Mouse (Mus musculus) olfactory bulb, adult 2 months (tissue): ENCODE measurements at regions not wholly inside any gene's neighbourhood (a gene's known extent, or its start where the extent isn't known, plus 50 kb on each side); places are given as distances from the start of the nearest gene placed in this dataset.

Source experiments
- H3K27ac ChIP-seq: fragments of 200-500 bp; 2 replicates; pipeline ENCODE4 v1.5.1; 2012; ENCODE audit warnings: low read depth, low read length; ENCODE audit not compliant: insufficient read depth
- H3K4me1 ChIP-seq: fragments of 200-500 bp; 2 replicates; pipeline ENCODE4 v1.6.1; 2012; ENCODE audit warnings: low read length; ENCODE audit not compliant: control insufficient read depth, insufficient read depth
- H3K4me3 ChIP-seq: fragments of 200-500 bp; 2 replicates; pipeline ENCODE4 v1.5.1; 2012; ENCODE audit warnings: mild to moderate bottlenecking, low read depth, low read length, moderate library complexity; ENCODE audit not compliant: insufficient read depth
- CTCF ChIP-seq: fragments of 200-500 bp; IDR thresholded peaks from 2 replicates; pipeline ENCODE4 v1.5.1; 2012; ENCODE audit warnings: low read depth, mild to moderate bottlenecking, low read length, moderate library complexity; ENCODE audit not compliant: insufficient read depth
- POLR2A ChIP-seq: fragments of 200-500 bp; IDR thresholded peaks from 2 replicates; pipeline ENCODE4 v1.6.1; 2012; ENCODE audit warnings: mild to moderate bottlenecking, low read depth, low read length, moderate library complexity; ENCODE audit not compliant: insufficient read depth
- WGBS: fragments of 180-500 bp; shearing (Covaris S2); methylation state at CpG from one replicate; pipeline ENCODE4 v1.1.7; 2018; 5-methylcytosine and 5-hydroxymethylcytosine counted together

DNA sequence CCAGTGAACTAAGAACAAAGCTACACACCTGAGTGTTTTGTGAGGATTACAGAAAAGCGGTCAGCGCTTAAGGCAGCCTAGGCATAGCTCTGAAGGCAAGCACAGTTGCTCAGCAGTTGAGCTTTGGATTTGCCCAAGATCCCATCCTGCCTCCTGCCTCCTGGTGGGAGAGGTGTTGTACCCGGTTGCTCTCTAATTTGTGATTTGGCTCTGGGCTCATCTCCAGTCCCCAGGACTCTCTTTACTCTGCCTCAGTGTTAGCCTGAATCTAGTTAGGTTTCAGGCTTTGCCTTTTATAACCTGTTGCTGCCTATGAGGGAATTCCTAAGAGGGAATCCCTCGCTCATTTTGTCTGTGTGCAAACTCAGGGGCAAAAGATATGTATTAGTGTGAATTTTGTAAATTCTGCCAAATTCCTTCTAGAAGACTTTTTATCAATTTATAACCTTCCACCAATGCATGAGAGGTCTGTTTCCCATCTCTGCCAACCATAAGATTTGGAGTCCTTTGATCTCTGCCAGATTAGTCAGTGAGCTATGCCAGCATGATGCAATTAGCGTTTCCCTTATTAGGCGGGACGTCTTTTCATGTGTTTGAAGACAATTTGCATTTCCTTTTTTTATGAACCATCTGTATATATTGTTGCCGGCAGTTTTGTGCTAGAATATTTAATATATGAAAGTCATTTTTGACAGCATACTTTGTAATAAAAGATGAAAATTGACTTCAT lies 176.4 kb downstream of the Gas1 start:
- Histone ChIP-seq H3K4me1 (no peaks in the 10 kb centered on the region), H3K27ac (no peak overlapping the region), H3K4me3 (no peak overlapping the region)
- whole genome bisulfite sequencing = 44% methylated on average over 8 of the region's 8 CpGs
- TF ChIP-seq CTCF = no peak
- TF ChIP-seq POLR2A = no peak

DNA sequence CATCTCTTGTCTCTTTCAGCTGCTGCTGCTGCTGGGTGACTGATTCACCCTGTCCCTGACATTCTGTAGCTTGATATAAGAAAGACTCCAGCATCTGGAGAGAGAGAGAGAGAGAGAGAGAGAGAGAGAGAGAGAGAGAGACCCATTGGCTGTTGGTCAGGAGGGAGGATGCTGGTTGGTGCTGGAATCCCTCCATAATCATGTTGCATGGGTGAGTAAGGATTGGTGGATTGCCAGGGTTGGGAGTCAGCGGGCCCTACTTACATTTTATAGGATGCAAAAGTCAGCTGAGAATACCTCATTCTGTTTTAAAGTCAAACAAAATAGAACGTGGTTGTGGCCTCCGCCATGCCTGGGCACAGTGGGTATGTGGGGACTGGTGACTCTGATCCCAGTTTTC lies 174.5 kb upstream of the Tut7 start:
- no peak for TF ChIP-seq CTCF
- no peak for TF ChIP-seq POLR2A
- Histone ChIP-seq H3K27ac (no peak overlapping the region), H3K4me1 (no peaks in the 10 kb centered on the region), H3K4me3 (no peak overlapping the region)
- WGBS = 91% methylated on average over 3 of the region's 3 CpGs

DNA sequence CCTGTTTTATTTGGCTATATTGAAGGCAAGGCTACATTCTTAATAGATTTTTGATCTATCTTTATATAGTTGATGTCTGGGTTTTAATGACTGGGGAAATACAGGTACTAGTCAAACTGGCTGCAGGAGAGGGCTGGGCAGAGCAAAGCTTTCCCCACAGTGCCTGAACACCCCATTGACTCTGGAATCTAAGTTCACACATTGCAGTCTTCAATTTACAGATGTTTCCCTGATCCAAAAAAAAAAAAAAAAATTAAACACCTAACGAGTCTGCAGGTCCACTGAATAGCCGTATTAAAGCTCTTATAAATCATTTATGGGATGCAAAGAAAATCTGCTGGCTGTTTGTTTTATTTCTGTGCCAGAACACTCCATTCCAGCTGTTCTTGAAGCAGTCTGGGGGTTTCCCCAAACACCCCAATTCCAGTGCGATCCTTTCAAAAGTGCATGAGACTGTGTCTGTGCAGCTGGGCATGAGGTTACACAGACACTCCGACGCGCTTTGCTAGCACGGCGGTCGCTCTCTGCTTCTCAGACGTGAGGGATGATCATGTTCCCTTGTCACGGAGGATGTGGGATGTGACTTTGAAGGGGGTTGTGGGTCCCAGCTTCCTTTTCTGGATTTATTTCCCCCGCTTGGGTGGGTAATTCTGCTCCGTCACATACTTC lies 173.3 kb upstream of the Tut7 start:
- Histone ChIP-seq H3K27ac (no peak overlapping the region), H3K4me1 (no peaks in the 10 kb centered on the region), H3K4me3 (no peak overlapping the region)
- WGBS = 85% methylated on average over 13 of the region's 13 CpGs
- TF ChIP-seq POLR2A (no peak), CTCF (no peak)

- Histone ChIP-seq H3K4me1 (no peaks in the 10 kb centered on the region), H3K27ac (no peak overlapping the region), H3K4me3 (no peak overlapping the region)
- TF ChIP-seq POLR2A (no peak), CTCF (no peak)
- 73% methylated on average over 11 of the region's 11 CpGs for WGBS
These were observed 170.0 kb upstream of the Tut7 start for GRCm38 (mm10) chr13:59992780-59993501.

DNA sequence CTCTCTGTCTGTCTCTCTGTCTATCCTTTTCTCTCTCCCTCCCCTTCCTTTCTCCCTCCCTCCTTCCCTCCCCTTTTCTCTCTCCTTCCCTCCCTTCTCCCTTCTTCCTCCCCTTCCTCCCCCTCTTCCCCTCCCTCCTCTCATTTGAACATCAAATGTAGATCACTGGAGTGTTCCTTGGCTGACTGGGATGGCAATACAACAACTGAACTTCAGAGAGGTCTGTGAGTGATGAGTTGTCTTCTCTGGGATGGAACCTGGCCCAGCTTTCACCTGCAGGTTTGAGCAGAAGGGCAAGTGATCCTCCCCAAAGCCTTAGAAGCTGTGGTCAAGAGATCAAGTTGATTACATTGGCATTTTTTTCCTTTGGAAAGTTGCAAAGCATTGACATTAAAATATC lies 169.4 kb upstream of the Tut7 start:
- no peak overlapping the region for H3K4me3 ChIP-seq
- no peak overlapping the region for H3K27ac ChIP-seq
- TF ChIP-seq POLR2A = no peak
- TF ChIP-seq CTCF = no peak
- H3K4me1 ChIP-seq = no peaks in the 10 kb centered on the region

DNA sequence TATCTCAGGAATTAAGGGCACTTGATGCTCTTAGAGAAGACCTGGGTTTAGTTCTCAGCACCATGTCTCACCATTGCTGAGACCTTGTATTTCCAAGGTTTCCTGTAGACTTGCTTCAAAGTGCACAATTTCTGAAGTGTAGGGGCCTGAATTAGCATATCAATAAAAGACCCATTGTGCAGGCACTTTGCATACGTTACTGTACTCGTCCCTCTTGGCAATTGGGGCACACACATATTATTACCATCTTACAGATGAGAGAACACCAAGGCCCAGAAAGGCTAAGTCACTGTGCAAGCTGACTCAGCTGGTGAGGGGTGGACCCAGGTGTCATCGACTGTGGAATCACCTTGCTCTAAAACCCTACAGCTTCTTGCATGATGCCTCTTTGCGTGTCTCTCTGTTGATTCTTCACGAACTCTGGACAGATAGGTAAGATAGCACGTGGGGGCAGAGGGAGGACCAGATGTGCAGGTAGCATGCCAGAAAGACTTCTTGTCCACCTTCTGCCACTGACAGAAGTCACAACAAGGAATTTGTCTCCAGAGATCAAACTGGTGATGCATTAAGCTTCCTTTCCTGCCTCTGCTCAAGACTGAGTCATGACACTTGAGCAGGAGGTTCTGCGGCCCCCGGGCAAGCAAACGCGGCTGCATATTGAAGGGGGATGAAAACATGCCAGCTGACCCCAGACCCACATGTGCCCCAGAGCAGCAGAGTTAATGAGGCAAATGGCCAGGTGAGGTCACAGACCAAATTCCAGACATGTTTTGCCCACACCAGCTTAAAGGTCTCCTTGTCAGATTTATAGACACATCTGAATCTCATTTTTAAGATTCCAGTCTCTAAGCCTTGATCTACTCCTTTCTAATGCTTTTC lies 167.7 kb upstream of the Tut7 start:
- Histone ChIP-seq H3K4me1 (no peaks in the 10 kb centered on the region), H3K4me3 (no peak overlapping the region), H3K27ac (no peak overlapping the region)
- TF ChIP-seq CTCF (no peak), POLR2A (no peak)
- WGBS = 63% methylated on average over 10 of the region's 10 CpGs

GRCm38 (mm10) chr13:59988393-59988965 lies 165.5 kb upstream of the Tut7 start:
- H3K4me1 ChIP-seq = peaks cover 2% of the 10 kb centered on the region; the same call in 1 of the 2 replicates
- TF ChIP-seq CTCF = no peak
- no peak for TF ChIP-seq POLR2A
- 74% methylated on average over 7 of the region's 7 CpGs for WGBS
- no peak overlapping the region for H3K4me3 ChIP-seq
- no peak overlapping the region for H3K27ac ChIP-seq

GRCm38 (mm10) chr13:59976425-59976824 lies 153.5 kb upstream of the Tut7 start:
- Histone ChIP-seq H3K4me1 (peaks cover 5% of the 10 kb centered on the region; the same call in 1 of the 2 replicates), H3K4me3 (no peak overlapping the region), H3K27ac (no peak overlapping the region)
- TF ChIP-seq POLR2A = no peak
- TF ChIP-seq CTCF = no peak
- WGBS = 93% methylated on average over 5 of the region's 5 CpGs

GRCm38 (mm10) chr13:59972093-59972427 lies 149.1 kb upstream of the Tut7 start:
- H3K4me1 ChIP-seq = peaks cover 9% of the 10 kb centered on the region
- TF ChIP-seq POLR2A (no peak), CTCF (no peak)
- no peak overlapping the region for H3K4me3 ChIP-seq
- no peak overlapping the region for H3K27ac ChIP-seq
- 42% methylated on average over 9 of the region's 9 CpGs for WGBS
